Mouse (Mus musculus): ENCODE data around the gene Wdr46. TPM values are rescaled to one million over a fixed set of nuclear protein-coding genes. Genes with fewer than 3 reads are reported as not detected.

Gene Wdr46
- total RNA-seq (2023), result 37.1 to 42.6 TPM (median 40.1 TPM) in 4 replicates

DNA sequence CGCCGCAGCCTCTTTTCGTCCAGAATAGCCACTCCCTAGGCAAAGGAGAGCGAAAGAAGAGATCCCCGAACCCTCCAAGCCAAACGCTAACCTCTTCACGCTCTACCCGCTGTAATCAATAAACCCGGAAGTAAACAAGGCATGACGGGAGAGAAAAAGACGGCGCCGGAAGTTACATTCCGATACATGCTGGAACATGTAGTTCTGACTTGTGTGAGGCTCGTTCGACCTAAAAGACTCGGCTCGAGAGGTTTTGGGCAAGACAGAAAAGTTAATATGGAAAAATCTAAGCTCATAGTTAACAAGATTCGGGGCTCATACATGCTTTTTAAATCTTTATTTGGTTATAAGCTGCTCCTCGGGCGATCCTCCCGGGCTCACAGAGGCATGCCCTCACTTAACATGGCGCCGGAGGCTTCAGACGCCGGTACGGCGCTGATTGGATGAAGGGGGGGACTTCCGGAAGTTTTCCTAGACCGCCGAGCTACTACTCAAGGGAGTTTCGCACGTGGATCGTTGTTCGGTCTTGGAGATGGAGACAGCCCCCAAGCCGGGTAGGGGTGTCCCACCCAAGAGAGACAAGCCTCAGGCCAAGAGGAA lies at the start of gene Wdr46, which contains the start of gene Pfdn6:
TSS of gene Wdr46 (plus strand) at position 455 of the 600 bp plus-strand sequence.
TSS of gene Pfdn6 (minus strand) at position 138 of the 600 bp plus-strand sequence.

DNA sequence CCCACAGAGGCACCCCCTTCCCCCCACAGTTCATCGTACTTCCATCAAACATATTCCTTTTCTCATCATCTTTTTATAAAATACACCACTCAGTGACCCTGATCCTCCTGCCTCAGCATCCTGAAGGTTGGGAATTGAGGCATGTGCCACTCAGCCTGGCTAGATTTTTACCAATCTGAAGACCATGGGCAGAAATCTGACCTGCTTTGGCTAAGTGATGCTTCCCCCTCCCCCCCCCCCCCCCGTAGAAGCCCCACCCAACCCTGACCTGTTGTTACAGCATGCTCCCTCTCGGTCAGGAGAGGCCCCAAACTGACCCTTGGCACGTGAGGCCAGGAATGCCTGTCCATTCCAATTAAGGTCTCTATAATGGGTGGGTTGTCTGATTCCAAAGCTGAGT lies 35.6 kb upstream of the Wdr46 start, which contains the start of gene Platr17:
TSS of gene Platr17 (plus strand) at position 301 of the 400 bp plus-strand sequence.

DNA sequence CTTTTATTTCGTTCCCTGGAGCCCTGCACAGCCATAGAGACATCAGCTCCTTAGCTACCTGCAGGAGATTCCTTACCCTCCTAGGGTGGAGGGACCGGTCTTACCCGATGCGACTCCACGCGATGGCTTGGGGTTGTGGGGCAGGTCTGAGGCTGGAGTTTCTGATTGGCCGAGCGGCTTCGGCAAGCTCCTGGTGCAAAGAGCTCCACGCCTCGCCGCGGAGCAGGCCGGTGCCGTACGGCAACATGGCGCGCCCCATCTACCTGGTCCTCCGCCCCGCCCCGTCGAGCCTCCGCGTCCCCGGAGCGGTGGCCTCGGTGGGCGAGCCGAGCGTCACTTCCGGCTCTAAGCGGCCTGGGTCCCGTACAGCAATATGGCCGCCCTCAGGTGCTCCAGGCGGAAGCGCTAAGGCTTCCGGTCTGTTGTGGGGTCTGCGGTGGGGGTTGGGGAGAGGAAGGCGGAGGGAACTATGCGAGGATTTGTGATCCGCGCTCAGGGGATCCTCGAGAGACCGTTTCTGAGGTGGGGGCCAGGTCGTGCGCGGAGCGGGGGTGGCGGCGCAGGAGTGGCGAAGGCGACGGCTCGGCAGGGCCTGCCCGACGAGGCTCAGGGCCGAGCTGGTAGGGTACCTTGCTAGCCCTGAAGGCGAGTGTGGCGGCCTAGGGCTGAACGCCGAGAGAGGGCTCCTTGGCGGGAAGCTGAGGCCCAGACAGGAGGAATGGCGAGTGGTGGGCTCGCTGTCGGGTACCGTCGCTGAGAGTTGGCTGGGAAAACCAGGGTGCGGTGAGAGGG lies 31.2 kb upstream of the Wdr46 start, which contains the start of gene Daxx:
TSS of gene Daxx (plus strand) at position 338 of the 792 bp plus-strand sequence.

DNA sequence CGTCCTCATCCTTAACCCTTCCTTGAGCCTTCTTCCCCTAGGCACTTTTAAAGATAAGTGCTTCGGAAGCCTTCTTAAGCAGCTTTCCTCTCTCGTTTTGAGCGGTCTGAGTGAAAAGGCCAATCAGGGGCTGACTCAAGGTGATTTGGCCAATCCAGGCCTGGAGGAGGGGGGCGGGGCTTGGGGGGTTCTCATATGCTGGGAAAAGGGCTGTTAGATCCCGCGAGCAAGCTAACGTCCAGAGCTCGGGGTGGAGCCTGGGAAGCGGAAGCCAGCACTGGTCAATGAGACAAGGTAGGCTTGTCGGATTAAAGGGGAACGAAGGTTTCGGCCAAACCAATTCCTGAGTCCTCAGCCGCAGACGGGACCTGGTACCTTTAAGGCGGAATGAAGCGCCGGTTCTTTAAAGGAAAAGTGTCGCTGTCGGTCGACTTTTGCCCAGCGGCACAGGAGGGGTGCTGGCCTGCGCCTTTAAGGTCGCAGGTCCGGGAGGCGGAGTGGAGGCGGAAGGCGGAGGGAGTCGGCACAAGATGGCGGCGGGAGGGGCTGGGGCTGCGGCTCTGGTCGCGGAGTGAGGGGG lies 24.7 kb upstream of the Wdr46 start, which contains the start of the genes Tapbp and Zbtb22:
TSS of gene Tapbp (plus strand) at position 229 of the 580 bp plus-strand sequence.
TSS of gene Zbtb22 (plus strand) at position 234 of the 580 bp plus-strand sequence.

GRCm38 (mm10) chr17:33929371-33930279 lies 10.8 kb upstream of the Wdr46 start, which contains the start of gene Rgl2:
Gene Rgl2, plus strand, starts transcription at chr17:33929543.

DNA sequence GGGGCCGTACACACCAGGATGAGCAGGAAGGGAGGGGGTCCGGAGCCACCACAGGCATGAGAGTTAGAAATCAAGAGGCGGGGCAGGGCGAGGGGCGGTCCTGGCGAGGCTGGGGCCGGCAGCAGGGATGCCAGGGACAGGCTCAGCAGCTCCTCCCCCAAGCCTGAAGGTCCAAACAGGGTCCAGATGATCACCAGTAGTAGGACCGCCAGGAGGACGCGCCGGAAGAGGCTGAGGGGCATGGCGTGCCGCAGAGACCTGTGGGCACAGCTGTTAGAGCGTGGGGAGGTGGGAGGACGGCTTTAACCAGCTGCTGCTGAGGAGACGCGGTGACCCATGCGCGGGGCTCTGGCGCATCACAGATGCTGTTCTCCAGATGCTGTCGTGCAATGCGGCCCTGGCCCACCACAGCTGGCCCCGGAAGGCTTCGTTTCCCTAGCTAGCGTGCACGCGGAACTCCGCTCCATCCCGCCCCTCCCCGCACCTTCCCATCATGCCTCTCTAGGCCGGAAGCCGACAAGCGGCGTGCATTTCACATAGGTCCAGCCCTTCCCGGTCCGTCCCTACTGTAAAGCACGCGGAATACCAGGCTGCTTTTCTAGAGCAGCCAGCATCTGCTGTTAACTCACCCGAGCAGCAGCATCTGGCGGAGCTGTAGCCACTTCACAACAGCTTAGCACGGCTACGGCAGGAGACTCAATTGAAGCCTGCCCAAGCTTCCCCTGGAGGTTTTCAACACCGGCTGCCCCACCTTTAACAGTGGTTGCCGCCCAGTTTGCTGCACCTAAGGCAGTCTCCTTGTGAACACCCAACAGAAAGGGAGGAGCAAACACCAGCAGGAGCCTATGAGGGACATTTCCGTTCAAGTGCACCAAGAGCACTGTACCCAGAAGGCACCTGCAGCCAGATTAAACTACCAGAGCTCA lies 10.8 kb downstream of the Wdr46 start, which contains the start of gene B3galt4:
TSS of gene B3galt4 (minus strand) at position 468 of the 926 bp plus-strand sequence.

DNA sequence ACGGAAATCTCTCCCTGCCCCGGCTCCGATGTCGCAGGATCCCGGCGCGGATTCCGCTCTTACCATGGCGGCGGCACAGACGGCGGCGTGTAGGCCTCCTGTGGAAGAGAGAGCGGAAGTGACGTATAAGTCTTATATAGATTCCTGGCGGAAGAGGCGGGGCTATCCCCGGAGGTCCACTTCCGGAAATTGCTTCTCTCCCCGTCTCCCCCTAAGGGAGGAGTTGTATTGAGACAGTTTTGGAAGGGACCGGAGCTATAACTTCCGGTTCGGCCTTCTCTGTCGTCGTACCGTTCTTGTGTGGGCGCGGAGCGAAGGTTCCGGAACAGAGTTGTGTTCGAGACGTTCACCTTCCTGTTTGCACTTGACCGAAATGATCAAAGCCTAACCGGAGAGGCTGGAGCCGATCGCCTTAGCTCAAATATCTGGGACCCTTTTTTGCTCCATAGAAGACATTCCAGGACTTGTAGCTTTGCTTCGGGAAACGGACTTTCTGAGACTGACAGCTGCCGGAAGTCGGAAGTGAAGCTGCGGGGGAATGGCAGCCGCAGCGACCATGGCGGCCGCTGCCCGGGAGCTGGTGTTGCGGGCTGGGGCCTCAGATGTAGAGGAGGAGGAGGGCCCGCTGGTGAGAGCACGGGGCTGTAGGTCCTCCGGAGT lies 15.2 kb downstream of the Wdr46 start, which contains the start of the genes Vps52 and Rps18:
TSS of gene Vps52 (plus strand) at position 258 of the 660 bp plus-strand sequence.
TSS of gene Rps18 (minus strand) at position 447 of the 660 bp plus-strand sequence.

Other genes starting within 250 kb of the Wdr46 start
- gene March2, start 222.0 kb upstream of the Wdr46 start, total RNA-seq (2023), result 42.0 to 48.3 TPM (median 44.9 TPM) in 4 replicates
- 193 to 221 TPM (median 217 TPM) in 4 replicates for gene Rab11b, start 180.1 kb upstream of the Wdr46 start, total RNA-seq (2023)
- gene Angptl4, start 158.8 kb upstream of the Wdr46 start, total RNA-seq (2023), result 0.42 to 0.43 TPM in 2 of 4 replicates, not detected in the others
- gene Kank3, start 130.1 kb upstream of the Wdr46 start, total RNA-seq (2023), result 1.8 to 3.6 TPM (median 2.5 TPM) in 4 replicates
- gene Rps28, start 116.1 kb upstream of the Wdr46 start, total RNA-seq (2023), result 3,326 to 3,462 TPM (median 3,401 TPM) in 4 replicates
- 142 to 168 TPM (median 145 TPM) in 4 replicates for gene Ndufa7, start 116.1 kb upstream of the Wdr46 start, total RNA-seq (2023)
- 3.6 to 7.8 TPM (median 5.2 TPM) in 4 replicates for gene Cd320, start 97.6 kb upstream of the Wdr46 start, total RNA-seq (2023)
- gene Gm7029, start 66.8 kb upstream of the Wdr46 start, total RNA-seq (2023), result not detected in 4 replicates
- 2.4 to 6.4 TPM (median 2.6 TPM) in 4 replicates for gene Kifc1, start 50.0 kb upstream of the Wdr46 start, total RNA-seq (2023)
- gene Platr17, start 35.5 kb upstream of the Wdr46 start, total RNA-seq (2023), result 0.75 to 0.94 TPM in 2 of 4 replicates, not detected in the others
- 43.7 to 52.6 TPM (median 49.3 TPM) in 4 replicates for gene Daxx, start 31.2 kb upstream of the Wdr46 start, total RNA-seq (2023)
- 431 to 449 TPM (median 436 TPM) in 4 replicates for gene Tapbp, start 24.8 kb upstream of the Wdr46 start, total RNA-seq (2023)
- gene Zbtb22, start 24.8 kb upstream of the Wdr46 start, total RNA-seq (2023), result 37.5 to 42.9 TPM (median 39.2 TPM) in 4 replicates
- gene Rgl2, start 11.1 kb upstream of the Wdr46 start, total RNA-seq (2023), result 169 to 183 TPM (median 181 TPM) in 4 replicates
- gene Pfdn6, start 317 bp upstream of the Wdr46 start, total RNA-seq (2023), result 55.2 to 64.5 TPM (median 58.4 TPM) in 4 replicates
- 3.9 to 6.1 TPM (median 5.8 TPM) in 4 replicates for gene B3galt4, start 10.8 kb downstream of the Wdr46 start, total RNA-seq (2023)
- gene Vps52, start 15.2 kb downstream of the Wdr46 start, total RNA-seq (2023), result 86.2 to 102 TPM (median 93.0 TPM) in 4 replicates
- gene Rps18, start 15.3 kb downstream of the Wdr46 start, total RNA-seq (2023), result 1,434 to 1,528 TPM (median 1,474 TPM) in 4 replicates
- 2,712 to 3,144 TPM (median 2,852 TPM) in 4 replicates for gene H2-K1, start 59.7 kb downstream of the Wdr46 start, total RNA-seq (2023)
- 31.0 to 45.2 TPM (median 32.4 TPM) in 4 replicates for gene Ring1, start 84.0 kb downstream of the Wdr46 start, total RNA-seq (2023)
- 122 to 144 TPM (median 136 TPM) in 4 replicates for gene H2-Ke6, start 87.4 kb downstream of the Wdr46 start, total RNA-seq (2023)
- gene Slc39a7, start 91.0 kb downstream of the Wdr46 start, total RNA-seq (2023), result 63.8 to 91.4 TPM (median 78.7 TPM) in 4 replicates
- 106 to 119 TPM (median 119 TPM) in 4 replicates for gene Rxrb, start 91.2 kb downstream of the Wdr46 start, total RNA-seq (2023)
- 4.3 to 8.8 TPM (median 5.6 TPM) in 4 replicates for gene Col11a2, start 98.8 kb downstream of the Wdr46 start, total RNA-seq (2023)
- 232 to 249 TPM (median 239 TPM) in 4 replicates for gene H2-Oa, start 151.7 kb downstream of the Wdr46 start, total RNA-seq (2023)
- gene H2-DMa, start 178.9 kb downstream of the Wdr46 start, total RNA-seq (2023), result 659 to 693 TPM (median 673 TPM) in 4 replicates
- 421 to 508 TPM (median 482 TPM) in 4 replicates for gene Brd2, start 182.0 kb downstream of the Wdr46 start, total RNA-seq (2023)
- gene H2-DMb2, start 202.6 kb downstream of the Wdr46 start, total RNA-seq (2023), result 1,557 to 1,593 TPM (median 1,583 TPM) in 4 replicates
- gene H2-DMb1, start 212.4 kb downstream of the Wdr46 start, total RNA-seq (2023), result 718 to 852 TPM (median 762 TPM) in 4 replicates
- gene Tap1, start 246.9 kb downstream of the Wdr46 start, total RNA-seq (2023), result 128 to 142 TPM (median 134 TPM) in 4 replicates
- 94.7 to 115 TPM (median 111 TPM) in 4 replicates for gene Psmb9, start 247.1 kb downstream of the Wdr46 start, total RNA-seq (2023)

All from B cell, adult 62 days (primary cell).